Mouse (Mus musculus) thymus, adult 2 months (tissue): ENCODE results near the gene Tbc1d2b. TPM values are rescaled to one million over a fixed set of nuclear protein-coding genes. Genes with fewer than 3 reads are reported as not detected.

Experiments
- DNase-seq: peaks from one replicate; pipeline ENCODE4 v3.0.0; 2021
- H3K27ac ChIP-seq: fragments of 200-500 bp; 2 replicates; pipeline ENCODE4 v1.5.1; 2012; ENCODE audit warnings: low read length, control low read depth; ENCODE audit not compliant: control insufficient read depth, insufficient read depth
- H3K27me3 ChIP-seq: fragments of 200-500 bp; 2 replicates; pipeline ENCODE4 v1.6.1; 2012; ENCODE audit warnings: mild to moderate bottlenecking, low read length, moderate library complexity, mixed read lengths; ENCODE audit not compliant: control insufficient read depth, insufficient read depth
- H3K36me3 ChIP-seq: fragments of 200-500 bp; 2 replicates; pipeline ENCODE4 v1.6.1; 2012; ENCODE audit warnings: mild to moderate bottlenecking, low read length, moderate library complexity; ENCODE audit not compliant: control insufficient read depth, insufficient read depth
- H3K4me1 ChIP-seq: fragments of 200-500 bp; replicated peaks from 2 replicates; pipeline ENCODE4 v1.6.1; 2012; ENCODE audit warnings: low read length; ENCODE audit not compliant: control insufficient read depth, insufficient read depth
- H3K4me3 ChIP-seq: fragments of 200-500 bp; 2 replicates; pipeline ENCODE4 v1.5.1; 2012; ENCODE audit warnings: mild to moderate bottlenecking, low read length, control low read depth, moderate library complexity; ENCODE audit not compliant: control insufficient read depth, insufficient read depth
- CTCF ChIP-seq: fragments of 200-500 bp; IDR thresholded peaks from 2 replicates; pipeline ENCODE4 v1.5.1; 2012; ENCODE audit warnings: mild to moderate bottlenecking, control low read depth, low read length, moderate library complexity, borderline replicate concordance; ENCODE audit not compliant: control insufficient read depth, poor library complexity, insufficient read depth; ENCODE audit errors: extremely low read depth
- POLR2A ChIP-seq: fragments of 200-500 bp; IDR thresholded peaks from 2 replicates; pipeline ENCODE4 v1.6.1; 2012; ENCODE audit warnings: mild to moderate bottlenecking, low read length, control low read depth, moderate library complexity; ENCODE audit not compliant: control insufficient read depth, poor library complexity, insufficient read depth; ENCODE audit errors: extremely low read depth
- WGBS: fragments of 180-500 bp; shearing (Covaris S2); methylation state at CpG from one replicate; pipeline ENCODE4 v1.1.7; 2018; 5-methylcytosine and 5-hydroxymethylcytosine counted together
- polyA plus RNA-seq: library from polyadenylated mRNA; depleted of rRNA; stranded (reverse); fragments of >200 nt; gene quantifications from 2 replicates; pipeline ENCODE4 v1.2.3, GENCODE M21; 2012

Gene Tbc1d2b
- polyA plus RNA-seq, 1 experiment: 59.1 TPM

- WGBS: 91% methylated on average over 2 of the region's 2 CpGs
- no peaks in the 10 kb centered on the region for H3K36me3 ChIP-seq
- H3K27ac ChIP-seq: no peak overlapping the region
- DNase-seq: no peak
- no peak overlapping the region for H3K4me3 ChIP-seq
- H3K4me1 ChIP-seq: no peaks in the 10 kb centered on the region
- TF ChIP-seq CTCF: no peak
- no peak for TF ChIP-seq POLR2A
- no peaks in the 10 kb centered on the region for H3K27me3 ChIP-seq
These were observed 4.9 kb upstream of the Tbc1d2b start for GRCm38 (mm10) chr9:90275500-90275899.

GRCm38 (mm10) chr9:90274516-90274915 lies 3.9 kb upstream of the Tbc1d2b start:
- TF ChIP-seq POLR2A: no peak
- no peak for TF ChIP-seq CTCF
- Histone ChIP-seq H3K27me3 (no peaks in the 10 kb centered on the region), H3K36me3 (no peaks in the 10 kb centered on the region), H3K27ac (no peak overlapping the region), H3K4me3 (no peak overlapping the region), H3K4me1 (peaks cover 6% of the 10 kb centered on the region)
- 46% methylated on average over 3 of the region's 3 CpGs for WGBS
- DNase-seq: no peak

- Histone ChIP-seq H3K4me1 (peaks cover 15% of the 10 kb centered on the region), H3K4me3 (no peak overlapping the region), H3K27me3 (no peaks in the 10 kb centered on the region), H3K36me3 (no peaks in the 10 kb centered on the region), H3K27ac (no peak overlapping the region)
- WGBS: 96% methylated on average over 12 of the region's 12 CpGs
- DNase-seq: no peak
- no peak for TF ChIP-seq CTCF
- no peak for TF ChIP-seq POLR2A
These were observed 1.7 kb upstream of the Tbc1d2b start for GRCm38 (mm10) chr9:90272346-90272745.

GRCm38 (mm10) chr9:90271541-90272090 lies 1.0 kb upstream of the Tbc1d2b start:
- no peak for TF ChIP-seq CTCF
- TF ChIP-seq POLR2A: no peak
- Histone ChIP-seq H3K4me1 (peaks cover 17% of the 10 kb centered on the region), H3K27ac (no peak overlapping the region), H3K27me3 (no peaks in the 10 kb centered on the region), H3K4me3 (no peak overlapping the region), H3K36me3 (no peaks in the 10 kb centered on the region)
- WGBS: 87% methylated on average over 5 of the region's 5 CpGs
- no peak for DNase-seq

GRCm38 (mm10) chr9:90270944-90271295 lies 316 bp upstream of the Tbc1d2b start:
- Histone ChIP-seq H3K27ac (no peak overlapping the region), H3K27me3 (no peaks in the 10 kb centered on the region), H3K36me3 (no peaks in the 10 kb centered on the region), H3K4me3 (peak overlapping the region; percentile 80), H3K4me1 (peaks cover 24% of the 10 kb centered on the region)
- no peak for DNase-seq
- TF ChIP-seq CTCF (no peak), POLR2A (no peak)
- WGBS: 10% methylated on average over 11 of the region's 11 CpGs

- TF ChIP-seq CTCF (no peak), POLR2A (no peak)
- Histone ChIP-seq H3K4me3 (peak overlapping the region; percentile 80), H3K27ac (peak overlapping the region; percentile 92), H3K4me1 (peaks cover 25% of the 10 kb centered on the region), H3K36me3 (no peaks in the 10 kb centered on the region), H3K27me3 (no peaks in the 10 kb centered on the region)
- peak; percentile 46 for DNase-seq
- WGBS: 5% methylated on average over 7 of the region's 7 CpGs
These were observed 1.5 kb downstream of the Tbc1d2b start for GRCm38 (mm10) chr9:90269011-90269681.

- 96% methylated on average over 10 of the region's 10 CpGs for WGBS
These were observed 3.7 kb downstream of the Tbc1d2b start for GRCm38 (mm10) chr9:90266926-90267325.

More at GRCm38 (mm10) chr9:90266926-90267325, 3.7 kb downstream of the Tbc1d2b start:
- DNase-seq: no peak
- TF ChIP-seq CTCF (no peak), POLR2A (no peak)
- no peak overlapping the region for H3K27ac ChIP-seq
- H3K4me3 ChIP-seq: no peak overlapping the region
- H3K27me3 ChIP-seq: no peaks in the 10 kb centered on the region
- no peaks in the 10 kb centered on the region for H3K36me3 ChIP-seq
- peaks cover 25% of the 10 kb centered on the region for H3K4me1 ChIP-seq
